Mouse (Mus musculus): Measurements from ENCODE around the gene Bcl2a1d.
"Not testable (repeated sequence)": the region's sequence is repeated elsewhere in the genome, so short reads cannot be mapped to it uniquely, and the experiment has no call there.

- not testable (repeated sequence) for TF ChIP-seq CTCF (IDR thresholded peaks at IDR 0.05); POLR2A (IDR thresholded peaks at IDR 0.05; ENCODE audit: insufficient read depth, low read depth, low read length); EP300 (IDR thresholded peaks at IDR 0.05; ENCODE audit: insufficient read depth, low read depth, low read length)
These were observed 33.0 kb downstream of the Bcl2a1d start for GRCm38 (mm10) chr9:88698746-88699145.

All from heart, adult 2 months (tissue).